9 mouse cellular contexts compared by ENCODE assay signal in genomic region chr6:127086739-127087138, GRCm38 (mm10). TPM values are rescaled to one million over a fixed set of nuclear protein-coding genes. Genes with fewer than 3 reads are reported as not detected.
DNase-seq lines count a peak whose midpoint lies in the region; ATAC-seq and TF ChIP-seq lines count a peak whose summit lies in the region.
"Had no signal": no experiment of that assay in that cellular context is flagged by ENCODE, and none has a peak within 500 bp of the region (broad histone marks: within the 10 kb centered on the region; RNA-seq: fewer than 3 reads in every experiment).

No protein-coding gene starts in this region.

- peak; percentile 66 for DNase-seq in adrenal gland, postnatal 14 days
- no peak for DNase-seq in adrenal gland, postnatal 25 days
- peak; percentile 41 for DNase-seq in midbrain, postnatal 0 days (ENCODE audit: low spot score)
- DNase-seq in midbrain, embryonic 14.5 days, result no peak
- DNase-seq in lung, postnatal 36 days, result peak; percentile 66
- DNase-seq in hindbrain, embryonic 10.5 days (ENCODE audit: low spot score), result no peak

- no peak overlapping the region for H3K9ac ChIP-seq in midbrain, postnatal 0 days (replicated peaks; ENCODE audit: low read length, poor library complexity, severe bottlenecking)
- no peak overlapping the region for H3K9ac ChIP-seq in midbrain, embryonic 14.5 days (replicated peaks; ENCODE audit: low read length)
- no peak overlapping the region for H3K9ac ChIP-seq in midbrain, embryonic 15.5 days
- H3K9ac ChIP-seq: midbrain, embryonic 12.5 days had no signal

- no peaks in the 10 kb centered on the region for H3K27me3 ChIP-seq in midbrain, postnatal 0 days (ENCODE audit: insufficient read depth, low read length)
- no peaks in the 10 kb centered on the region for H3K27me3 ChIP-seq in midbrain, embryonic 14.5 days (ENCODE audit: control insufficient read depth, insufficient read depth, low read length)
- H3K27me3 ChIP-seq in midbrain, embryonic 15.5 days (replicated peaks), result no peaks in the 10 kb centered on the region
- H3K27me3 ChIP-seq in hindbrain, embryonic 10.5 days (ENCODE audit: insufficient read depth, poor library complexity, severe bottlenecking), result peaks cover 10% of the 10 kb centered on the region

- no peak overlapping the region for H3K27ac ChIP-seq in midbrain, postnatal 0 days (ENCODE audit: low read depth, low read length)
- H3K27ac ChIP-seq in midbrain, embryonic 14.5 days (replicated peaks; ENCODE audit: low read depth, low read length), result no peak overlapping the region
- H3K27ac ChIP-seq in midbrain, embryonic 15.5 days, result no peak overlapping the region
- H3K27ac ChIP-seq in hindbrain, embryonic 10.5 days, result no peak overlapping the region
- H3K27ac ChIP-seq: midbrain, embryonic 12.5 days had no signal

- WGBS in midbrain, postnatal 0 days, result 53% methylated on average over 4 of the region's 4 CpGs
- WGBS in midbrain, embryonic 14.5 days, result 74% methylated on average over 4 of the region's 4 CpGs
- 66% methylated on average over 4 of the region's 4 CpGs for WGBS in midbrain, embryonic 15.5 days
- WGBS in hindbrain, embryonic 10.5 days, result 74% methylated on average over 4 of the region's 4 CpGs

- H3K4me2 ChIP-seq in midbrain, postnatal 0 days (ENCODE audit: low read depth, low read length, poor library complexity, severe bottlenecking), result no peak overlapping the region
- no peak overlapping the region for H3K4me2 ChIP-seq in midbrain, embryonic 14.5 days (ENCODE audit: low read length)
- H3K4me2 ChIP-seq in midbrain, embryonic 15.5 days, result no peak overlapping the region
- H3K4me2 ChIP-seq: midbrain, embryonic 12.5 days had no signal

- no peak overlapping the region for H3K4me3 ChIP-seq in midbrain, postnatal 0 days (ENCODE audit: low read depth, low read length)
- no peak overlapping the region for H3K4me3 ChIP-seq in midbrain, embryonic 14.5 days (replicated peaks; ENCODE audit: low read depth, low read length)
- H3K4me3 ChIP-seq in midbrain, embryonic 15.5 days, result no peak overlapping the region
- no peak overlapping the region for H3K4me3 ChIP-seq in hindbrain, embryonic 10.5 days
- H3K4me3 ChIP-seq: midbrain, embryonic 12.5 days had no signal

- H3K4me1 ChIP-seq in midbrain, postnatal 0 days (ENCODE audit: insufficient read depth, low read length), result no peaks in the 10 kb centered on the region
- no peaks in the 10 kb centered on the region for H3K4me1 ChIP-seq in midbrain, embryonic 14.5 days (ENCODE audit: control insufficient read depth, insufficient read depth, low read length)
- no peaks in the 10 kb centered on the region for H3K4me1 ChIP-seq in midbrain, embryonic 15.5 days
- H3K4me1 ChIP-seq in hindbrain, embryonic 10.5 days (replicated peaks), result no peaks in the 10 kb centered on the region
- H3K4me1 ChIP-seq: midbrain, embryonic 12.5 days had no signal

- no peaks in the 10 kb centered on the region for H3K9me3 ChIP-seq in midbrain, postnatal 0 days (ENCODE audit: low read length)
- no peaks in the 10 kb centered on the region for H3K9me3 ChIP-seq in midbrain, embryonic 14.5 days (ENCODE audit: control insufficient read depth, low read length)
- H3K9me3 ChIP-seq in midbrain, embryonic 15.5 days, result no peaks in the 10 kb centered on the region
- H3K9me3 ChIP-seq in hindbrain, embryonic 10.5 days, result no peaks in the 10 kb centered on the region
- H3K9me3 ChIP-seq: midbrain, embryonic 12.5 days had no signal

- H3K36me3 ChIP-seq in midbrain, postnatal 0 days (ENCODE audit: insufficient read depth, low read length), result peaks cover 13% of the 10 kb centered on the region
- H3K36me3 ChIP-seq in midbrain, embryonic 14.5 days (ENCODE audit: control insufficient read depth, insufficient read depth, low read length), result peaks cover 35% of the 10 kb centered on the region
- H3K36me3 ChIP-seq in midbrain, embryonic 15.5 days (replicated peaks), result peaks cover 9% of the 10 kb centered on the region; the same call in 1 of the 2 replicates
- peaks cover 48% of the 10 kb centered on the region for H3K36me3 ChIP-seq in hindbrain, embryonic 10.5 days

- ATAC-seq in midbrain, postnatal 0 days (ENCODE audit: low FRiP score), result no peak; the same call in 1 of the 2 replicates
- ATAC-seq in midbrain, embryonic 14.5 days (ENCODE audit: low FRiP score, low TSS enrichment), result no peak
- ATAC-seq in frontal cortex, adult (ENCODE audit: low TSS enrichment), result peak; percentile 83
- no peak; the same call in 1 of the 2 replicates for ATAC-seq in midbrain, embryonic 15.5 days (replicated peaks)

- peak; percentile 59 for TF ChIP-seq CTCF in midbrain, postnatal 0 days (IDR thresholded peaks at IDR 0.05)

RNA-seq across cellular contexts. Expression of gene Fgf23, which starts 14.0 kb away (rescaled TPM):
- not detected in 2 replicates for total RNA-seq in adrenal gland, postnatal 14 days (2021)
- not detected in 2 replicates for total RNA-seq in adrenal gland, postnatal 25 days (2021)
- 0.33 and 0.77 TPM in 2 replicates for total RNA-seq in midbrain, postnatal 0 days (2014; rRNA removed)
- polyA plus RNA-seq in midbrain, postnatal 0 days (2015; fragmentation: Nextera tagmentation; extraction: Ambion mirVana), result 0.38 and 0.63 TPM in 2 replicates
- 0.18 TPM in 1 of 2 replicates, not detected in the other for polyA plus RNA-seq in midbrain, embryonic 14.5 days (2014; fragmentation: Nextera tagmentation; extraction: Ambion mirVana)
- polyA plus RNA-seq in midbrain, embryonic 15.5 days (2015; fragmentation: Nextera tagmentation; extraction: Ambion mirVana), result 0.27 and 0.33 TPM in 2 replicates
- polyA plus RNA-seq in hindbrain, embryonic 10.5 days (2016; fragmentation: Nextera tagmentation; extraction: Ambion mirVana), result 0.08 and 0.11 TPM in 2 replicates
- polyA plus RNA-seq: midbrain, embryonic 12.5 days had no signal

RNA-seq across cellular contexts. Expression of gene Tigar, which starts 22.6 kb away (rescaled TPM):
- 15.4 and 18.3 TPM in 2 replicates for total RNA-seq in adrenal gland, postnatal 14 days (2021)
- 16.1 and 22.9 TPM in 2 replicates for total RNA-seq in adrenal gland, postnatal 25 days (2021)
- total RNA-seq in midbrain, postnatal 0 days (2014; rRNA removed), result 6.1 and 6.7 TPM in 2 replicates
- polyA plus RNA-seq in midbrain, postnatal 0 days (2015; fragmentation: Nextera tagmentation; extraction: Ambion mirVana), result 4.6 and 5.0 TPM in 2 replicates
- polyA plus RNA-seq in midbrain, embryonic 14.5 days (2014; fragmentation: Nextera tagmentation; extraction: Ambion mirVana), result 5.0 and 6.5 TPM in 2 replicates
- polyA plus RNA-seq in midbrain, embryonic 15.5 days (2015; fragmentation: Nextera tagmentation; extraction: Ambion mirVana), result 6.5 and 7.1 TPM in 2 replicates
- 6.9 and 7.4 TPM in 2 replicates for polyA plus RNA-seq in hindbrain, embryonic 10.5 days (2016; fragmentation: Nextera tagmentation; extraction: Ambion mirVana)

Comparison
In these comparisons a context has a peak if more than half of its experiments do, and no peak if none do; other contexts are left out.
1. DNase-seq: peak in adrenal gland, postnatal 14 days (single experiment), midbrain, postnatal 0 days (single experiment) and lung, postnatal 36 days (single experiment); none in adrenal gland, postnatal 25 days (single experiment), midbrain, embryonic 14.5 days (single experiment) and hindbrain, embryonic 10.5 days (single experiment).